Mouse (Mus musculus) mammary gland, adult 2 months (tissue): ENCODE data around the gene Ncf1. TPM values are rescaled to one million over a fixed set of nuclear protein-coding genes. Genes with fewer than 3 reads are reported as not detected.

ENCODE experiments used
- polyA plus RNA-seq: library from polyadenylated mRNA; depleted of rRNA; stranded (reverse); fragments of >200 nt; gene quantifications from 2 replicates; pipeline ENCODE4 v1.2.3, GENCODE M21; 2012; ENCODE audit warnings: low replicate concordance; rRNA removed

The Ncf1 gene
- polyA plus RNA-seq = 28.3 and 74.1 TPM in 2 replicates

GRCm38 (mm10) chr5:134229391-134229790 is at the start of gene Ncf1:
Ncf1 (minus strand) TSS chr5:134229625.

GRCm38 (mm10) chr5:134183880-134184808 is 45.3 kb downstream of the Ncf1 start, which contains the start of gene Gtf2ird2:
Gtf2ird2 (plus strand) TSS chr5:134184019.

GRCm38 (mm10) chr5:134176169-134176881 is 53.1 kb downstream of the Ncf1 start, which contains the start of gene Rcc1l:
Rcc1l (minus strand) TSS chr5:134176774.

Other genes with a start within 250 kb of the Ncf1 start
- 11.8 and 13.6 TPM in 2 replicates for gene Castor2, start 129.9 kb downstream of the Ncf1 start, polyA plus RNA-seq
- 13.0 and 15.8 TPM in 2 replicates for gene Rcc1l, start 52.9 kb downstream of the Ncf1 start, polyA plus RNA-seq
- gene Gtf2ird2, start 45.6 kb downstream of the Ncf1 start, polyA plus RNA-seq = 5.4 and 6.4 TPM in 2 replicates
- gene Gtf2i, start 85.1 kb upstream of the Ncf1 start, polyA plus RNA-seq = 59.4 and 75.3 TPM in 2 replicates
- gene Gtf2ird1, start 227.1 kb upstream of the Ncf1 start, polyA plus RNA-seq = 16.0 and 23.8 TPM in 2 replicates